Mouse (Mus musculus): Measurements from ENCODE around the gene Cnnm3.
A peak's percentile ranks its signal among the peaks of the same experiment; 100 is the strongest.

Cnnm3 gene

DNA sequence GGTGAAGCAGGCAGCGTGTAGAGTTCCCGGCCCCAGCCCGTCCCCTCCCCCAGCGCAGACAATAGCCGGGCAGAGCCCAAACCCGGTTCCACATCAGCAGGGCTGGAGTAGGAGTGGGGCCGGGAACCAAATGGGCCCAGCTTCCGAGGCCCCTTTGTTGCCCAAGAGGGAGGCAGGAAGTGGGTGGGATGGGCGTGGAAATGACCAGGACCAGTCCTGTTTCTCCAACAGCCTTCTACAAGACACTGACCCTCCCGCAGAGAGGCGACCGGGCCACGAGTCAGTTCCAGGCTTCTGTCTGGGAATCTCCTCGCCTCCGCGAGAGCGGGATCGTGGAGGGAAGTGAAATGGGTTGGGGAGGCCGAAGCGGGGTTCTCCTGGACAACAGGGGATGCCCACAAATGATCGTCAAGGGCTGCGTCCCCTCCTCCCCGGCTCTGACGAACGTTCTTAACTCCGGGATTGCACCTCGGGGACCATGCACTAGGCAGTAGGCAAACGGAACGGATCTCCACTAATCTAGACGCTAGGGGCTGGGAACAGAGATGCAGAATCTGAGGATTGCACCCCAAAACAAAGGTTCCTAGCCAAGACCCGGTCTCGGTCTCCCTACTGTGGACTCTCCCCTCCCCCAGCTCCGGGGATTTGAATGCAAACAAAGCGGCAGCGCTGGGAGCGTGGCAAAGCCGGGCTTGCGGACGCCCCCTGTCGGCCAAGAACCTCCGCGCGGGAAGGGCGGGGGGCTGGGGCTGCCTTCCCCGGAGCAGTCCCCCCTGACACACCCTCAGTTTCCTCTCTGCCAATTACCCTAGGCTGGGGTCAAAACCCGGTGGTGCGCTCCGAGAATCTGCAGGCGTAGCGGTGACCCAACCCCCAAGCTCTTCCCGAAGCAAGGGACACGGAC, 45.1 kb downstream of the Cnnm3 start:
- DNase-seq (ENCODE audit: low spot score in 2 of 2) = peak; percentile 94 to 96

DNA sequence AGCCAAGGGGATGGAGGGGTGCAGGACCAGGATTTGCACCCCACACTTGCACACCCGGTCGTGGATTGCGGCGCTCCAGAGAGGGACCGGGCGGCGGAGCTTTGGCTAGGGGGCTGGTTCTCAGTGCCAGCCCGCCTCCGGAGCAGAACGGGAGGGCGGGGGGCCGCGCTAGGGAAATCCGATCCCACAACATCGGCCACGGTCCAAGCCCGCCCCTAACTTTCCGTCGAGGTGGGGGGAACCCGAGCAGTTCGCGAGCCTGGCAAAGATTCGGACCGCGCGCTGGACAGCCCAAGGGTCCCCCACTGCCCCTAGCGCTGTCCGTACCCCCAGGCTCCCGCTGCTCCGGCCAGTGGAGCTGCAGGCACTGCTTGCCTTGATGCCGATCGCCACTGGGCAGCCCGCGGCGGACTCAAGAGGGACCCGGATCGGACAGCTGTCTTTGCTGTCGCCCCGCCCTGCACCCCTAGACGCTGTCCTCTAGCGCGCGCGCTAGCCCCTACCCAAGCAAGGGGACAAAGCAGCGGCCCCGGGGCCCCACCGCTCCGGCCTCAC, 45.9 kb downstream of the Cnnm3 start:
- DNase-seq (ENCODE audit: low spot score in 2 of 2) = peak; percentile 86 to 87

DNA sequence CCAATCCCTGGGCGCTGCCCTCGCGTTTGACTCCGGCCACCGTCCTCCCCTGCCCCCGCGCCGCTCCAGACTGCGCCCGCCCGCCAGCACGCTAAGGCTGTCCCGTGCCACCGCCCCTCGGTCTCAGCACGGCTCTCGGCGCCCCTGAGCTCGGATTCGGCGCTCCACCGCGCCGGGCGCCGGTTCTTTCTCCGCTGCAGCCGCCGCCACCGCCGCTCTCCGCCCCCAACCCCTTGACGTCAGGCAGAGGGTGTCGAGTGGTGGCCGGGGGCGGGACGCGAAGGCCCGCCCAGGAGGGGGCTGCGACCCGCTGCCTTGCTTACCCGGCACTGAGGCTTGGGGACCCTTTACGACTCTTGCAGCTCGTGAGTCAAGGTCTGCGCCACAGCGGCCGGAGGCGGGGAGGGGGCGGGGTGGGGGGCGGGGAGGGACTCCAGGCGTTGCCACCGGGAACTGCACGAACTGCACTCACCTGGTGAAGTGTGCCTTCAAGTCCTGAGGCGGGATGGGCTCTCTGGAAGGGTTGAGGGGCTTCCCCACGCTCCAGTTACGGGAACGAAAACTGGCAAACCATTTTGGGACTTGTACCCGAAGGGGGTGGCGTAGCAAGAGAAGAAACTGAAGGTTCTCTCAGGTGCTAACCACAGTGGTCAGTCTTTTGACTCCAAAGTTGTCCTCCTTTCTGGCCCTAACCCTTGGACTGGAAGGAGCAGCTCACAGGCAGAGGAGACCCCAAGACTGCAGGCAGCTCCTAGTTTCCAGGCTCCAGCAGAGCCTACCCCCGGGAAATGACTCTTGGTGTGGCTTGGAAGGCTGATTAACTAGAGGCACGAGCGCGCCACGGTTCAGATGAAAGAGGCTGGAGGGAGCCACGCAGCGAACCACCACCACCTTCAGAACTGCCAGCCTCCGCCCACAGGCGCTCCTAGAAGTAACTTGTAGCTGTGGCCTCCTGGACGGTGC, 46.6 kb downstream of the Cnnm3 start, which contains the start of gene Sema4c:
TSS of gene Sema4c (minus strand) at position 319 of the 963 bp plus-strand sequence.
- peak; percentile 85 to 87 for DNase-seq (ENCODE audit: low spot score in 2 of 2)

DNA sequence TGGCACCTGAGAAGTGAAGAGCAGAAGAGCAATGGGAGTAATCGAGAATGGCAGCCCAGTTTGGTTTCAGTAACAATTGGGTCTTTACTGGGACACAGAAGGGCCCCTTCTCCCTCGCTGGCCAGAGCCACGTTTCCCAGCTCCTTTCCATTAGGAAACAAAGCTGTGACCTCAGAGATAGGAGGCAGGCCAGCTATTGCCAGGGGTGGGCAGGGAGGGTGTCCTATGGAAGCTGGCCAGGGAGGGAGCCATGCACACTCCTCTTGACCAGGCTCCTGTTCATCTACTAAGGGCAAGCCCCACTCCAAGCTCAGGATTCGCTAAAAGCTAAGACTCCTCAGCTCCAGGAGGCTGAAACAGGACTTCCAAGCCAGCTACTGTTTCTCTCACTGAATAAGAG, 47.6 kb downstream of the Cnnm3 start:
- DNase-seq (ENCODE audit: low spot score in 2 of 2) = no peak

DNA sequence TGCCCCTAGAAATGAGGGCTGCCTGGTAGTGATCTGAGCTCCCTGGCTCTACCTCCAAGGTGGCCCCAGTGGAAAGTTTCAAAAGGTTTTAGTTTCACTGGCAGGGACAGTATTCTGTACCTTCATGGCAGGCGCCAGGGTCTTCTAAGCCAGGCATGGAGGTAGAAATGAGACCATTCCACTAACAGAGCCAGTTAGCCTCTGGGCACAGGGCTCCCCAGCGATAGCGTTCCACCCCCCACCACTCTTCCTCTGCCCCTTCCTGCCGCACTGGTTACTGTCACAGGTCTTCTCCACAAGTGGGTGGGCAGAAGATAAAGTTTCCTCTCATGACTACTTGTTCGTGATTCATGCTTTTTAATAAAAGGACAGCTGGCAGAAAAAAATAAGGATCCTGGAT, 48.2 kb downstream of the Cnnm3 start:
- DNase-seq (ENCODE audit: low spot score in 2 of 2) = no peak

DNA sequence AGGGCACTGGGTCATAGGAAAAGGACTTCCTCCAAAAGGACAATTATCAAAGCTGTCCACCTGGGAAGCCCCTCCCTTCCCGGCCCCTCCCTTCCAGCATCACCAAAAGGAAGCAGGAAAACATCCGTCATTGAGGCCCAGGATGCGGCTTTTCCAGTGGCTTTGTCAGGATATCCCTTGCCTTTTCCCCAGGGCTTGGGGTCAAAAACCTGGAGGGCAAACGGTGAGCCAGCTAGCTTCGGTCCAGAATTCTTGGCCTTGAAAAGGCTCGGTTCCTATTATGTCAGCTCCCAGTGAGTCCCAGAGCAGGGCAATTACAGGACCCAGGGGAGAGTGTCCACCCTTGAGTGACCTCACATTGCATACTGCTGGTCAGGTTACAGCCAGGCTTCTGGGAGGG, 49.2 kb downstream of the Cnnm3 start:
- no peak for DNase-seq (ENCODE audit: low spot score in 2 of 2)

DNA sequence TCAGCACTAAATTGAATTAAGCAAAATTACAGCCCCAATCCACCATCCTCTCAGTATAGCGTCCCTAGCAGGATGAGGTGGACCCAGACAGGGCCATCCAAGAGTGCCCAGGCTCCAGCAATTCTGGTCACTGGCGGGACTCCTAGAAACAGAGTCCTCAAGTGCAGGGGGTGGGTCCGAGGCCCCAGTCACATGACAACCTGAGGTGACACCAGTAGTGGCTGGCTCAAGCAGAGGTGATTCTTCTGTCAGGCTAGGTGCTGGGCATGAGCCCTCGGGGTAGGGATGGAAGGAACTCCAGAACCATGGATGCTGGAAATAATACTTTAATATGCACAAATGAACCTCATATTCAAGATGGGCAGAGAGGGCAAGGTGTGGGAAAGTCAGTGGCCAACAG, 50.7 kb downstream of the Cnnm3 start:
- no peak for DNase-seq (ENCODE audit: low spot score in 2 of 2)

DNA sequence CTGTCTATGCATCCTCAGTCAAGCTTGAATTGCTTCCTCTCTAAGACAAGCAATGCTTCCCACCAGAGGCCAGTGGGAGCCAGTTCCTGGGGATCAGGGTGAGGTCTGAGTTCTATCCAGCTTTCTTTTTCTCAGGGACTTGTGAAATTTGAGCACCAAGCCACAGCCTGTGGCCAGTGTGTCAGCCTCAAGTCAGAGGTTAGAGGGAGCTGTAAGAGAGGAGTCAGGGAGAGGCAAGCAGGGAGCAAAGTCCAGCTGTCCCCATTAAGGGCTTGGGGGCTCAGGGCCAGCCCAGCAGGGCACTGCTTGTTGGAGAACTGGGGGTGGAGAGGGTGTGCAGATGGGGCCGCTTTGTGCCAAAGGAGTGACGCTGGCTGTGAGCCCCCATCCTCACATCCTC, 51.5 kb downstream of the Cnnm3 start:
- no peak for DNase-seq (ENCODE audit: low spot score in 2 of 2)

DNA sequence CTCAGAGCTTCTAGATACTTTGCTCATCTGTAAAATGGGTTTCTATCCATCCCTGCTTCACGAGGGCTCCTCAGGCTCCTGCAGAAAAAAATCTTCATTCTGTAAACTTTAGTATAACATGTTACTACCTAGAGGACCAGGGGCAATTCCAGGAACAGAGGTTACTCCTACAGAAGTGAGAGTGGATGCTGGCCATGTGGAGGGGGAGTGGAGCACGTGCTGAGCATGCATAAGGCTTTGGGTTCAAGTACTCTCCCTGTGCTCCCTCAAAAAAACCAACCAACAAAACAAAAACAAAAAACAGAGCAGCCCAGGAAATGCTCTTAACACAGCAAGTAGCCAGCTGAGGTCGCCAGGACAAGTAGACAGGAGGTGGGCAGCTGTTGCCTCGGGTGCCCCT, 52.0 kb downstream of the Cnnm3 start:
- DNase-seq (ENCODE audit: low spot score in 2 of 2) = no peak

DNA sequence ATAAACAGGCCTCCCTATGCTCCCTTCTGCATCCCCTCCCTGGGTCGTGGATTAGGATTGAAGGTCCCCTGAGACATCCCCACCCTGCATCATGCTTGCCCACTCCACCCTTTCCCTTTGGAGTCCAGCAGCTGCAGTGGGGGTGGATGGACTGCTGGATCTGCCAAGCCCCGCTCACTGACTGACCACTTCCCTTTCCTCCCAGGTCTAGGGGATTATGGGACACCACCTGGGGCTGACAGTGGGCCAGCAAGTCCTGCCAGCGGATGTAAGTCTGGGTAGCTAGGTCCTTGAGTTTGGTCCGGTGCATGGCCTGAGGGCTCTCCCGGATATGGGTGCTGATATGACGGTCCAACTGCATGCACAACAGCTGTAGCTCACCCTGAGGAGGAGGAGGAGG, 52.4 kb downstream of the Cnnm3 start:
- DNase-seq (ENCODE audit: low spot score in 2 of 2) = no peak

DNA sequence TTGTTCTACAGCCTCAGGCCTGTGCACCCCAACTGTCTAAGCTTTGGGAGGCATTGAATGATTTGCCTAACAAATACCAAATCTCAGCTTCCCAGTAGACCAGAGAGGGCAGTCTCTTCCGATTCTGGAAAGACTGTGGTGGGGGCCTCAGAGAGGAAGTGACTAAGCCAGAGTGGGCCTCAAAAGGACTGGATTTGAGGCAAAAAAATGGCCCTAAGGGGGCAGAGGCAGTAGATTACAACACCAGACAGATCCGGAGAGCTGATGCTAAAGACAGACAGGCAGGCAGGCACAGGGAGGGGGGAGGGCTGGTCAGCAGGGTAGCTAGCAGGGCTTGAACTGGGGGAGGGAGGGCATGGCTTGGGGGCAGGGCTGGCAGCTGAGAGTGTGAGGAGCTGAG, 54.8 kb downstream of the Cnnm3 start:
- DNase-seq (ENCODE audit: low spot score in 2 of 2) = no peak

DNA sequence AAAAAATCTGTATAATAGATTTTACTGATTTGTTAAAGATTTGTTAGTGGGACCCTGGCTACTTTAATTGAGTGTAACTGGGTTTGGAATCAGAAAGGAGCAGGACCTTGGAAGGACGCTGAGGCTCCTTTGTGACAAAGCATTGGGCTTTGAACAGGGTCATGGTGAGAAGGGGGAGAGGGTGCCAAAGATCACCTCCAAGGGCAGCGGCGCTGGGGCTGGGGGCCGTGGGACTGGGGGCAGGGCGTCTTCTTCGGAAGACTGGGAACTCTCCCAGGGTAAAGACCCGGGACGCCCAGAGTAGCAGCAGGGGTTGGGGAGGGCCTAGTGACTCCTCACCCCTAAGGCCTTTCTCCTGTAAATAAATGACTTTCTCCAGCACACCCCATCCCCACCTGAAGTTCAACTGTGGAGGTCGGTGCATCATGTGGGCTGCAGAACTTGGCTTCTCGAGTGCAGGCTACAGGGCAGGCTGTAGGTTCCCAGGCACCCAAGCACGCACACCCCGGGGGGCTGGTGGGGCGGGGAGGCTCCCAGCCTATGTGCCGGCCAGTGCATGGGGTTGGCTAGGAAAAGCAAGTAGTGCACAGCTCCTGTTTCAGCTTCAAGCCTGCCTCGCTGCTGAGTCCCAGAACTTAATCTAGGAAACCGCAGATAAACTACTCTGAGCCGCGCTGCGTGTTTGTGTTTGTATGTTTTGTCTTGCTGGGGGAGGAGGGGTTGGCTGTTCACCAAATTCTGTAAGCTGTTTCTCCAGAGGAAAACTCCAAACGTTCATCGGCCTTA, 56.3 kb downstream of the Cnnm3 start:
- no peak for DNase-seq (ENCODE audit: low spot score in 2 of 2)

DNA sequence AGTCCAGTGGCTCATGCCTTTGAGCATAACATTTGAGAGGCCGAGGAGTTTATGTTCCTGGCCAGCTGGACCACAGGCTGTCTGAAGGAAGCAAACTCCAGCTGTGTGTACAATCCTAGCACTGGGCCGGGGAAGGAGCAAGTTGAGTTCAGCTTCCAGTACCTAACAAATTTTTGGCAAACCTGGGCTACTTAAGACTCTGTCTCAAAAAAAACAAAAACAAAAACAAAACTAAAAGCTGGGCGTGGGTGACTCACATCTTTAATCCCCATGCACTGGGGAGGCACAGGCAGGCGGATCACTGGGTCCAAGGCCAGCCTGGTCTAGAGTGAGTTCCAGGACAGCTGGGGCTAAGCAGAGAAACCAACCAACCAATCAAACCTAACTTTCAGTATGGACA, 57.1 kb downstream of the Cnnm3 start:
- DNase-seq (ENCODE audit: low spot score in 2 of 2) = no peak

DNA sequence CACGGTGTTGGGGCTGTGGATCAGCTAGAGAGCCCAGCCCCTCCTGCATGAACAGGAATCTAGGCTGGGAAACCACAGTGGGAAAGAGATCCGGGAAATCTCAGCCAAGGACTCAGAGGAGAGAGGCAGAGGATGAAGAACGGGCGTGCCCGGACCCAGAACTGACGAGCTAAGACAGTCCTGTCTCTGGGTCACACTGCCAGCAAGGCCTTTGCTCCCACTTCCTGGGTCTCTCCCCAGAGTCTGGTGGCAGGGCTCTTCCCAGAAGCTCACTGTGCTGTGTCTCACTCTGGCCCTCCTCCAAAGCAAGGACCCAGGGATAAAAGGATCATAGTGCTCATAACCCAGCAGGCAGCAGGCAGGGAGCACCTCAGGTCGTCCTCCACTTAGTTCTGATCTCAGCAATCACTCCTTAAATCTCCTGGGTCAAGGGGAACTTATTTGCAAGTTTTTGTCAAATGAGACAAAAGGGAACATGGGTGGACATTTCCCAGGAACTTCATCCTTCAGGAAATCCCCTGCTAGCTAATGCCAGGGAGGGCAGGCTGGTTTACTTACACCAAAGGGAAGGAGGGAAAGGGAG, 58.1 kb downstream of the Cnnm3 start:
- DNase-seq (ENCODE audit: low spot score in 2 of 2) = no peak

DNA sequence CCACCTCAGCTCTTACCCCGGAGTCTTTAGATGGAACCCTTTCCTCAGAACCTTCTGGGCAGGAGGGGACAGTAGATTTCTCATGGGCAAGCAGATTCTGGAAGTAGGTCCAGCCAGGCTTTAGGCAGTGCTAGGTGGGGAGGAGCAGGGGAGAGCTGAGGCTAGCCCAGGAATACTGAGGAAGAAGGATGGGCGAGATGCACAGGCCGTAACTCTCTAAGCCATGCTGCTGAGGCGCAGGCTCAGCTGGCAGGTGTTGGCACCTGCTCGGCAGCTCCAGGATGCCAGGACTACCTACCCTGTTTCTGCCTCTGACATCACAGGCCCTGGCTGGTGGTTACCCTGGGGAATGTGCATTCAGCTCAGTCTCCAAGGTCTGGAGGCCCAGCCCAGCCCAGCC, 58.7 kb downstream of the Cnnm3 start:
- DNase-seq (ENCODE audit: low spot score in 2 of 2) = no peak

DNA sequence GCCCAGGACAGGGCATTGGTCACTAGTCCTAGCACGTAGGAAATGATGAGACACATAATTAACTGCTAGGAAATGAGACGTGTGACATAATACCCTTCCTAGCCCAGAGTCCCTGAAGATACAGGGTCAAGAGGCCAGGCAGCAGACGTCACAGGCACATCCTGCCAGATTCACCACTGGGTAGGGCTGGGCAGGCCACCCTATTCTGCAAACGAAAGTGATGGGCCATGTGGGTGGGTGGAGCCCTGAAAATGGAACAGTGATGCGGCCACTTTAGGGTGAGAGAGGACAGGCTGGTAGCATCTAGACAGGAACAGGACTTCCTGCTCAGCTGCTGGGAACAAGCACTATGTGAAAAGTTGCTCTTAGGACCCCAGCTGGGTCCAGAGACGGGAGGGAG, 60.0 kb downstream of the Cnnm3 start:
- no peak for DNase-seq (ENCODE audit: low spot score in 2 of 2)

DNA sequence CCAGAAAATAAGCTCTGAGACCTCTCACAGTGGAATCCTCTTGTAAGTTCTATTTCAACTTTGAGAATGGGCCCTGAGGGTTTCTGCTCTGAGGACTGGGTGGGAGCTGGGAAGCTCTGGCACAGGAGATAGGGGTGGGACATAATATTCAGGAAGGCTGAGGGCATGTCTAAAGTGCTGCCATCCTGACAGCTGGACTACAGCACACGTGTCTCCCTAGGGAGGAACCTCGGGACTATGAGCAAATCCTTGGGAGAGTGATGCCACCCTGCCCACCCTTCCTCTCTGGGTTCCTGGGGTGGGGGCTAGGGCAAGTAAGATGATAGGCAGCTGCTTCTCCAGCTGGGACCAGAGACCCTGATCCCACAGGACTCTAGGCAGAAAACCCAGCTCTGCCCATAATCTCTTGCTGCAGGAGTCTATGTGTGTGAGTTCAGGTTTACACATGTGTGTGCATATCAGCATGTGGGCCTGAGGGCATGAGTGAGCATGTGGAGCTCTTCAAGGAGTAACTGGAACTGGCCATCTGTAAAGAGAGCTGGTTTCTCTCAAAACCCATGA, 60.6 kb downstream of the Cnnm3 start:
- DNase-seq (ENCODE audit: low spot score in 2 of 2) = no peak

DNA sequence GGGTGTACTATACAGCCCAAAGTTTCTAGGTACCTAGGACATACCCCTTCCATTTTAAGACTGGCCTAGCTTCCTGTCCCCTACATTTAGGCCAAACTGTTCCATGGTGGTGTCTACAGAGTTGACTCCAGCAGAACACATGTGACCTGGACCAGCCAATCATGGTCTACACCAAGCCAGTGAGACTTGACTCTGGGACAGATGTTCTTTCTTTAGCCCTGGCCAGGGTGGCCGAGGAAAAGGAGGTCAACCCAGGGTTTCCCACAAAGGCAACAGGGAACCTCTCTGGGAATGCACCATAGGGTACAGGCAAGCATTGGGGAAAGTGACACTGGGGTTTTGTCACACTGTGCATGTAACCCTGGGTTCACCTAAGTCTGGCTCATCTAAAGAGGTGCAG, 61.0 kb downstream of the Cnnm3 start:
- DNase-seq (ENCODE audit: low spot score in 2 of 2) = no peak

DNA sequence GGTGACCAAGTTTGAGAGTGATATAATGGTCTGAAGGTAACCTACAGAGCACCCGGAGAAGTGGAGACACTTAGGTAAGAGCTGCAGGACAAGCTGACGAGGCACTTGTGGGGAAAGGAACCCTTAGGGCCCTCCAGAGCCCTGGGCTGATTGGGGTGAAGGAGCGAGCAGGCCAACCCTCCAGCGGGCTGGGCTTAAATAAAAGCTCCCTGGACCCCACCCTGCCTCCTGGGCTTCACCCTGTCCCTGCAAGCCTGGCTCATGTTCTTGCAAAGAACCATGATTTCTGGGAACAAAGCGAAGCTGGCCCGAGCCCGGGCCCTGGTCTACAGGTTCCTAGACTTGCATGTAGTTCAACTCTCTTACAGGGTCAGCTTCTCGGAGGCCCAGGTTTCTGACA, 61.9 kb downstream of the Cnnm3 start:
- DNase-seq (ENCODE audit: low spot score in 2 of 2) = no peak

DNA sequence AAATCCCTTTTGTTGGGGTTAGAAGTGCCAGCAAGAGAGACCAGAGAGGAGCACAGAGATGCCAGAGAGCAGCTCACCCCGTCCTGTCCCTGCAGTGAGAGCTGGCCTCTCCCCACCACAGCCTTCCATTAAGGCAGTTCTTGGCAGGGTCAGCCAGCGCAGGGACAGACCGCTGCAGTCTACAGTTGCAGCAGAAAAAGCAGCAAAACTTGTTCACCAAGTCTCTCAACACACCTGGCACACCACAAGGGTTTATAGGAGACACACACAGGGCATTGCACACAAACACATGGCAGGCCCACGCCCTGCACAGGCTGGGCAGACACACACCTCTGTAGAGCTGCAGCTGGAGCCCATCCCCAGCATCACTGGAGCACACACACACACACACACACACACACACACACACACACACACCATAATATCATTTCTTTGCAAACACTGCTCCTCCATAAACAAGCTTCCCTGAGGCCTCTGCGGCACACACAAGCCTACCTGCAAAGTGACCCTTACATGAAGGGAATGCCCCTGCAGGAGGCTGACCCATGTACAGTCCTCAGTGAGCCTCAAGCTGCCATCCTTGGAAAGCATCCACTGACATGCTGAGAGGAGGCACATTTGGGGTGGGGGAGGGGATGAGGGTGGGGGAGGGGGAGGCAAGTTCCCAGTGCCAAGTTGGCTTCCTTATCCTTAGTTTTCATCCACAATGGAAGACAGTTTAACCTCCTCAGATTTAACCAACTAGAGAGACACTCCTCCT, 62.7 kb downstream of the Cnnm3 start:
- DNase-seq (ENCODE audit: low spot score in 2 of 2) = no peak
